Mouse (Mus musculus): ENCODE measurements at regions not wholly inside any gene's neighbourhood (a gene's known extent, or its start where the extent isn't known, plus 50 kb on each side); places are given as distances from the start of the nearest gene placed in this dataset.
A peak's percentile ranks its signal among the peaks of the same experiment; 100 is the strongest.

- H3K27me3 ChIP-seq (ENCODE audit: insufficient read depth, low read length), result no peaks in the 10 kb centered on the region
- H3K9ac ChIP-seq (replicated peaks), result no peak overlapping the region
- H3K4me1 ChIP-seq (ENCODE audit: insufficient read depth), result no peaks in the 10 kb centered on the region
- no peak overlapping the region for H3K27ac ChIP-seq (ENCODE audit: low read depth)
- ATAC-seq (no peak), DNase-seq (no peak)
- TF ChIP-seq EP300 (IDR thresholded peaks at IDR 0.05; ENCODE audit: low read depth) (no peak), CTCF (IDR thresholded peaks at IDR 0.05; ENCODE audit: low read depth) (no peak)
- H3K36me3 ChIP-seq (replicated peaks; ENCODE audit: insufficient read depth, low read length), result no peaks in the 10 kb centered on the region
- no peaks in the 10 kb centered on the region for H3K9me3 ChIP-seq (ENCODE audit: low read length)
- no peak overlapping the region for H3K4me2 ChIP-seq (ENCODE audit: low read depth, low read length)
- no peak overlapping the region for H3K4me3 ChIP-seq (ENCODE audit: low read depth, low read length)
Observed at GRCm38 (mm10) chr7:95082248-95082647, 1088.8 kb upstream of the Tenm4 start.

DNA sequence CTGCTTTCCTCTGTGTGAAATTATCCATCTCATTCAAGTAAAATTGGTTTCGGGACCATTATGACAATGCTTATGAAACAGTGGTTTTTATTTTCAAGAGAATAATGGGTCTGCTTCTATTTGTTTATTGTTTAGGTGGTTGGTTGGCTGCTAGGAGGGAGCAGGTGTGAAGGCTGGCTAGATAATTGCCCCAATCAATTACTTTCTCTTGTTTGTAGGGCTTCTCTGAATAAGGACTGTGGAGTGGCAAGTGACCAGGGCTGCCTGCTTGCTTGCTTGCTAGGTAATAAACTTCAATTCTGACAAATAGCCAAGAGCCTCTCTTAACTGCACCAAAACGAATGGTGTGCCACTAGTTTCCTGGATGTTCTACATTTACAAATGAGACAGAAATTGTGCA lies 1086.7 kb upstream of the Tenm4 start:
- Histone ChIP-seq H3K4me2 (ENCODE audit: low read depth, low read length) (no peak overlapping the region), H3K4me1 (ENCODE audit: insufficient read depth) (no peaks in the 10 kb centered on the region), H3K9me3 (ENCODE audit: low read length) (no peaks in the 10 kb centered on the region), H3K9ac (replicated peaks) (no peak overlapping the region), H3K36me3 (replicated peaks; ENCODE audit: insufficient read depth, low read length) (no peaks in the 10 kb centered on the region), H3K27me3 (ENCODE audit: insufficient read depth, low read length) (no peaks in the 10 kb centered on the region), H3K4me3 (ENCODE audit: low read depth, low read length) (no peak overlapping the region), H3K27ac (ENCODE audit: low read depth) (no peak overlapping the region)
- no peak for ATAC-seq
- 55% methylated on average over 2 of the region's 2 CpGs for WGBS (ENCODE audit: insufficient replicate concordance)
- TF ChIP-seq EP300 (IDR thresholded peaks at IDR 0.05; ENCODE audit: low read depth) (no peak), CTCF (IDR thresholded peaks at IDR 0.05; ENCODE audit: low read depth) (no peak)
- DNase-seq, result no peak

GRCm38 (mm10) chr7:95091360-95091759 lies 1079.7 kb upstream of the Tenm4 start:
- no peak for DNase-seq
- Histone ChIP-seq H3K27ac (ENCODE audit: low read depth) (no peak overlapping the region), H3K36me3 (replicated peaks; ENCODE audit: insufficient read depth, low read length) (no peaks in the 10 kb centered on the region), H3K4me3 (ENCODE audit: low read depth, low read length) (no peak overlapping the region), H3K9ac (replicated peaks) (no peak overlapping the region), H3K27me3 (ENCODE audit: insufficient read depth, low read length) (no peaks in the 10 kb centered on the region), H3K4me2 (ENCODE audit: low read depth, low read length) (no peak overlapping the region), H3K4me1 (ENCODE audit: insufficient read depth) (no peaks in the 10 kb centered on the region), H3K9me3 (ENCODE audit: low read length) (no peaks in the 10 kb centered on the region)
- ATAC-seq, result no peak
- TF ChIP-seq CTCF (IDR thresholded peaks at IDR 0.05; ENCODE audit: low read depth) (0 out of 2 replicates have a peak, but pooled peaks have one; percentile 18), EP300 (IDR thresholded peaks at IDR 0.05; ENCODE audit: low read depth) (no peak)

DNA sequence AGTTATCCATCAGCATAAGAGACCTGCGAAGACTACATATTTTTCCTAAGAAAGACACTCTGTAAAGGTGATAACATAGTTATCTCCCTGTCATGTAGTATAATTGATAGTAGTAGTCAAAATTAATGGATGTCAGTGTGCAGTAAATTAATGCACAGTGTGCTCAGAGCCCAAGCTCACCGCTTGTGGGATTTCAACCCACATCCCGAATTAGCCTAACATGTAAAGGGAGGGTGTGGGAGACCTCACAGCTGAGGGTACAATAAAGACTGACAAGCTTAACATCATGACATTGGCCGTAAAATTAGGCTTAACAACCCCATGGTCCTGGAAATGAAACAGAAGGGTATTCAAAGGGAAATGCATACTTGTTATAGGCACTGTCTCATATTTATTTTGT lies 1042.0 kb upstream of the Tenm4 start:
- Histone ChIP-seq H3K27ac (ENCODE audit: low read depth) (no peak overlapping the region), H3K36me3 (replicated peaks; ENCODE audit: insufficient read depth, low read length) (no peaks in the 10 kb centered on the region), H3K4me2 (ENCODE audit: low read depth, low read length) (no peak overlapping the region), H3K27me3 (ENCODE audit: insufficient read depth, low read length) (no peaks in the 10 kb centered on the region), H3K9me3 (ENCODE audit: low read length) (no peaks in the 10 kb centered on the region; the same call in 1 of the 2 replicates), H3K9ac (replicated peaks) (no peak overlapping the region), H3K4me1 (ENCODE audit: insufficient read depth) (no peaks in the 10 kb centered on the region), H3K4me3 (ENCODE audit: low read depth, low read length) (no peak overlapping the region)
- WGBS (ENCODE audit: insufficient replicate concordance), result 64% methylated on average over 4 of the region's 4 CpGs
- DNase-seq (no peak), ATAC-seq (no peak)
- TF ChIP-seq EP300 (IDR thresholded peaks at IDR 0.05; ENCODE audit: low read depth), result no peak
- no peak for TF ChIP-seq CTCF (IDR thresholded peaks at IDR 0.05; ENCODE audit: low read depth)

DNA sequence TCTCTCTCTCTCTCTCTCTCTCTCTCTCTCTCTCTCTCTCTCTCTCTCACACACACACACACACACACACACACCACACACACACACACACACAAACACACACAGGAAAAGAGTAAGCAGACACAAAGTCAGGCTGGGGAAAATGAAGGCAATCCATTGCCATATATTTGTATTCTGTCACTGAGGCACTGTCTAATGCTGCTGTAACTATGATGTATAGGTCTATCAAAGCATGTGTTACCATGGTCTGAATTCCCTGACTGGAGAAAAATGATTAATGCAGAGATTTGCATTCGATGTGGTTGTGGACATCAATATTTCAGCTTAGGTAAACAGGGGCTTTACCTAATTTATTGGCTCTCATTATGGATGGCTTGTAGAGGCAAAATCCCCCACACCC lies 1038.0 kb upstream of the Tenm4 start:
- ATAC-seq (no peak), DNase-seq (no peak)
- H3K36me3 ChIP-seq (replicated peaks; ENCODE audit: insufficient read depth, low read length), result no peaks in the 10 kb centered on the region
- no peak for TF ChIP-seq EP300 (IDR thresholded peaks at IDR 0.05; ENCODE audit: low read depth)
- TF ChIP-seq CTCF (IDR thresholded peaks at IDR 0.05; ENCODE audit: low read depth), result no peak
- no peaks in the 10 kb centered on the region for H3K27me3 ChIP-seq (ENCODE audit: insufficient read depth, low read length)
- 73% methylated on average over 1 of the region's 1 CpGs for WGBS (ENCODE audit: insufficient replicate concordance)
- no peak overlapping the region for H3K4me2 ChIP-seq (ENCODE audit: low read depth, low read length)
- H3K9ac ChIP-seq (replicated peaks), result no peak overlapping the region
- no peak overlapping the region for H3K27ac ChIP-seq (ENCODE audit: low read depth)
- H3K4me1 ChIP-seq (ENCODE audit: insufficient read depth), result no peaks in the 10 kb centered on the region
- no peak overlapping the region for H3K4me3 ChIP-seq (ENCODE audit: low read depth, low read length)
- no peaks in the 10 kb centered on the region; the same call in 1 of the 2 replicates for H3K9me3 ChIP-seq (ENCODE audit: low read length)

- Histone ChIP-seq H3K9ac (replicated peaks) (no peak overlapping the region), H3K9me3 (ENCODE audit: low read length) (no peaks in the 10 kb centered on the region; the same call in 1 of the 2 replicates), H3K27ac (ENCODE audit: low read depth) (no peak overlapping the region), H3K4me2 (ENCODE audit: low read depth, low read length) (no peak overlapping the region), H3K36me3 (replicated peaks; ENCODE audit: insufficient read depth, low read length) (no peaks in the 10 kb centered on the region), H3K27me3 (ENCODE audit: insufficient read depth, low read length) (no peaks in the 10 kb centered on the region), H3K4me3 (ENCODE audit: low read depth, low read length) (no peak overlapping the region), H3K4me1 (ENCODE audit: insufficient read depth) (no peaks in the 10 kb centered on the region)
- 52% methylated on average over 5 of the region's 5 CpGs for WGBS (ENCODE audit: insufficient replicate concordance)
- TF ChIP-seq EP300 (IDR thresholded peaks at IDR 0.05; ENCODE audit: low read depth), result no peak
- no peak for TF ChIP-seq CTCF (IDR thresholded peaks at IDR 0.05; ENCODE audit: low read depth)
- DNase-seq (no peak), ATAC-seq (no peak)
Observed at GRCm38 (mm10) chr7:95134062-95134625, 1036.9 kb upstream of the Tenm4 start.

DNA sequence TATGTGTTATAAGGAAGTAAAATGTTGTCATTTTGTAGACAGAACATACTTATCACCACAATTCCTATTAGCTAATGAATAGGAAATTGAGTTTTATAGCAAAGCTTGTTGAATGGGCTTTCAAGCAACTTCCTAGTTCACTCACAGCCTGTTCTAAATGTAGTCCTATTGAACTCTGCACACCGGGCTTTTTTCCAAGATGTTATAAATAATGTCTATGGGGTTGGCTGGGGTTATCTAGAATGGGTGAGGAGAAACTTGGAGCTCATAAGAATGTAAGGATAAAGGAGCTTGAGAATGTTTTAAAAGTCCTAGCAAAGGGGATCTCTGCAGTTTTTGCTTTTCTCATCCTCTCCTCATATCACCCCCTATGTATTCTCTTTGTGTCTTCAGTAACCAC lies 1029.3 kb upstream of the Tenm4 start:
- TF ChIP-seq CTCF (IDR thresholded peaks at IDR 0.05; ENCODE audit: low read depth), result no peak
- TF ChIP-seq EP300 (IDR thresholded peaks at IDR 0.05; ENCODE audit: low read depth), result no peak
- ATAC-seq (no peak), DNase-seq (no peak)

More for the DNA sequence above, 1029.3 kb upstream of the Tenm4 start:
- no peak overlapping the region for H3K27ac ChIP-seq (ENCODE audit: low read depth)
- H3K36me3 ChIP-seq (replicated peaks; ENCODE audit: insufficient read depth, low read length), result no peaks in the 10 kb centered on the region
- H3K27me3 ChIP-seq (ENCODE audit: insufficient read depth, low read length), result no peaks in the 10 kb centered on the region
- H3K9me3 ChIP-seq (ENCODE audit: low read length), result no peaks in the 10 kb centered on the region
- WGBS (ENCODE audit: insufficient replicate concordance), result 65% methylated on average over 1 of the region's 1 CpGs
- no peak overlapping the region for H3K9ac ChIP-seq (replicated peaks)
- H3K4me3 ChIP-seq (ENCODE audit: low read depth, low read length), result no peak overlapping the region
- no peak overlapping the region for H3K4me2 ChIP-seq (ENCODE audit: low read depth, low read length)
- no peaks in the 10 kb centered on the region for H3K4me1 ChIP-seq (ENCODE audit: insufficient read depth)

Measured in liver, postnatal 0 days (tissue).